Mouse (Mus musculus) liver (tissue): ENCODE data around the gene Ptgs2.

Experiments
- DNase-seq: peaks from one replicate; pipeline ENCODE4 v3.0.0-alpha.2; 2020; ENCODE audit warnings: mixed read lengths

Gene Ptgs2

DNA sequence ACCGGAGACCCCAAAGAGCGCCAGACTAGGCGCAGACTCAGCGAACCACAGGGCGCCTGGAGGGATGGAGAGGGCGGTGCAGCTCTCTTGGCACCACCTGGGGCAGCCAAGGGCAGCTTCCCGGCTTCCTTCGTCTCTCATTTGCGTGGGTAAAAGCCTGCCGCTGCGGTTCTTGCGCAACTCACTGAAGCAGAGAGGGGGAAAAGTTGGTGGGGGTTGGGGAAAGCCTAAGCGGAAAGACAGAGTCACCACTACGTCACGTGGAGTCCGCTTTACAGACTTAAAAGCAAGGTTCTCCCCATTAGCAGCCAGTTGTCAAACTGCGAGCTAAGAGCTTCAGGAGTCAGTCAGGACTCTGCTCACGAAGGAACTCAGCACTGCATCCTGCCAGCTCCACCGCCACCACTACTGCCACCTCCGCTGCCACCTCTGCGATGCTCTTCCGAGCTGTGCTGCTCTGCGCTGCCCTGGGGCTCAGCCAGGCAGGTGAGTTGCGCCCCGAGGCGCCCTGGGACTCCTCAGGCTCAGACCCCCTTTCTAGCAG, at the start of gene Ptgs2:
Gene Ptgs2, plus strand, starts transcription at position 242 of the 544 bp plus-strand sequence.
- DNase-seq: peak; percentile 34

DNA sequence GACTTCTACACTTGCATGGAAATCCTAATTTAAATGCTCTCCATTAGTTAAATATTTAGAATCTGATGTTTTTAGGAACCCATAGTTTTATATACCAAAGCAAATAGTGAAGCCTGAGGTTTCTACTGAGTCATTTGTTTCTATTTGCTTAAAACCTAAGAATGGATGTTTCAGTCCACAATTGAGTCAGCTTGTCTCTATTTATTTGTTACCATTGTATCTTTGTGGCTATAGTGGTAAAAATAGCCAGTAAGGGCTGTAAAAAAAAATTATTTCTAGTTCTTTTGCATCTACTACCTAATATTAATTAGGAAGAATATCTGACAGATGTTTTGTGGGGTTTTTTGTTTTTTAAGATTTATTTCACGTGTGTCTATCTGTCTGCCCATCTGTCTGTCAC, 49.6 kb upstream of the Ptgs2 start:
- no peak for DNase-seq

DNA sequence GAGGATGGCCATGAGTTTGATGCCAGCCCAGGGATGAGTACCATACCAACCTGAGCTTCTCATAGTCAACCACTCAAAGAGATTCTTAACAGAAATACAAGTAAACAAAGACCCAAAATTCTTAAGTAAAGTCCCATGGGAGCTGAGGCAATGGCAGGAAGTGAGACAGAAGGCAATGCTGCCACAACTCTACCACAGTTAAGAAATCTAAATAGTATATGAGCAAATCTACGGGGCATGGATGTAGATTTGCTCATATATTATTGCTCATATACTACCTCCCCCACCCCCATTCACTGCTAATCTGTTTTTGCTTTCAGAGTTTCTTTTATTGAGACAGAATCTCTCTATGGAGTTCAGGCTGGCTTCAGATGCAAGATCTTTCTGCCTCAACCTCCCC, 34.1 kb upstream of the Ptgs2 start:
- DNase-seq: no peak

DNA sequence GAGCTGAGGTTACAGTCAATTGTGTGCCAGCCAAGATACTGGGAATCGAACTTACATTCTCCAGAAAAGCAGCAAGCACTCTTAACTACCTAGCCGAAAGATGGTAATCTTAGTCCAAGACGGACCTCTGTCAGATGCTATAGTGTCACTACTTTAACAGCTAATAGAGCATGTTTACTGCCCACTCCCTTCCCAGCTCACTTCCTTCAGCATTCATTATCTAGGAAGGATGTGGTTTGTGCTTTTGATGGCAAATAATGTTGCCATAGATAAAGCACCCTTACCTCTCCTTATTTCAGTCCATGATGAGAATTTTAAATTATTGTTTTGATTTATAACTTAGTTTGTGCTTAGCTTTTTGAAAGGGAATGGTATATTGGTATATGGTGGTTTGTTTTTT, 27.0 kb upstream of the Ptgs2 start:
- DNase-seq: no peak

DNA sequence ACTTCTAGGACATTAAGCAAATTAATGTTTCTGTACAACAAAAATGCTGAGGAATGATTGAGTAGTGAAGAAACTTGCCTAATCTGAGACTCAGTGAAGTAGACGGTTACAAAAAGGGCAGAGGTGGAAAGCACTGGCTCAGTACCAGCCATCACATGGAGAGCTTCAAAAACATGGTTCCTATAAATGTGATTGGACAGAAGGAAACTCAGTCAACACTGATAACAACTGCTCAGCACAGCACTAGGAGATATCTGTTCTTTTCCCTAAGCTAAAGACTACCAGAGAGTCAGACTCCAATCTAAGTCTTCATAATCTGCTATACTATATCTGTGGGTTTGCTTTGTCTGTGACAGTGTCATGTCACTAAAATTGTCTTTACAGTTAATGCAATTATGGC, 25.2 kb upstream of the Ptgs2 start:
- DNase-seq: no peak

DNA sequence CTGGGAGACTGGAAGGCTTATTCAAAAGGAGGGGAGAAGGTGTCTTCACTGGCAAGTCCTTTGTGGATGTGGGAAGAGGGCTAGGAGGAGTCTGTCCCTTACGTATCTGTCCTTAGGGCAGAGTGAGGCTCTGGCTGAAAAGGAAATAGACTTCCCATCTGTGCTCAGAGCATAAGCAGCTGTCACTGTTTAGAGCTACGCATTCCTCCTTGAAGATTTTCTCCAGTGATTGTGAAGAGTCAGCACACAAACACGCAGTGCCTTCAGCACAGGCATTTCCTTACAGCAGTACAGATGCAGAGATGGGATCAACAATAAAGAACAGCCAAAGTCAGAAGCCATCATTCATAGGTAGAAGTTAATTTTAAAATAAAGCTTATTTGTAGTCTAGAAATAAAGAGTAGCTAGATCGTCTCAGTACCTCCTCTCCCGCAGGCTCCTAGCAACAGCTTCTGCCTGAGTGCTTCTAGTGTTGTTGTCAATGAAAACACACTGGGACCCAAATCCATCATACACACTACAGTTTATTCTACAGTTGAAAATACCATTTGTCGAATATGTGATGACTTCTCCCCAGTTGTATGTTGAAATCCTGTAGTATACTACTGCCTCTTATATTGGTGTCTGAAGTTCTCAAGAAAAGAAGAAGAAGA, 10.7 kb upstream of the Ptgs2 start:
- DNase-seq: no peak

DNA sequence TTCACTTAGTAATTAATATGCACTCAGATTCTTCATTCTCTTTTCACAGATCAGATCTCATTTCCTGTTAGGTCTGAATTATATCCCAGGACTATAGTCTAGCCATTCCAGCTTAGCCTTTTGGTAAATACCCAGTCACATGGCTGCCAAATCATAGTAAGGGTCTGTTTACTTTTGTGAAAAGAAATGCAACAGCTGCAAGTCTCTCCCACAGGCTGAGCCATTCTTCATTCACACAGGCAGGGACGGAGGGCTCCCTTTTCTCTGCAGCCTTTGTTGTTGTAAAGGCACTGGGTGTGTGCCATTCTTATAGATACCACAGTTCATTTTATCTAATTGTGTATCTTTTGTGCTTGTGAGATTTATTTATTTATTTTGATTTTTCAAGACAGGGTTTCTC, 9.6 kb upstream of the Ptgs2 start:
- no peak for DNase-seq

DNA sequence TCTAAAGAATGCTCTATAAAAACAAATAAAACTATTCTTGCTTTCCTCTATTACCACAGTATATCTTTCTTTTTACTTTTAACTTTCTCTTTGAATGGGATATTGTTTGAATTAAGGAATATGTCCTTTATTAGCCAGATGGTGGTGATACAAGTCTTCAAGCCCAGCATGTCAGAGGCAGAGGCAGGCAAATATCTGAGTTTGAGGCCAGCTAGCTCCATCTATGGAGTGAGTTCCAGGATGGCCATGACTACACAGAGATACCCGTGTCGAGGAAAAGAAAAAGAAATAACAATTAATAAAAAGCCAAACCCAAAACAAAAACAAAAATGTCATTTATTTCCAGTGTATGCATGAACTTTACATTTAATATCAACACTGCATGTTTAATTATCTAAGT, 2.8 kb upstream of the Ptgs2 start:
- no peak for DNase-seq

DNA sequence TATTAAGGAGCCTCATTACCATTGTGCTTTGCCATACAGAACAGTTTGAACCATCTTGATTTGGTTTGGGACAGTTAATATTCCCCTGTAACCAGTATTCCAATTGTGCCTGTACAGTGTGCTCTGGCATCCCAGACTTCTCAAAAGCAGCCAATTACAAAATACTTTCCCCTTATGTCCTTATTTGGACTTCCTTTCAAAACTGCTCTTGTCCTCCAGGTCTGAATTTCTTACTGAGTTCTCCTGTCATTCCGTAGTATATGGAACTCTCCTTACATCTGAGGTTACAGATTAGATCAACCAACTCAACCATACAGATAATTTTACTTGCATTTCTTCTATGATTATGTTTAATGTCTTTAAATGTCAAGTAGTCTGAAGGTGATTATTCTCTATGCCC, 2.1 kb upstream of the Ptgs2 start:
- no peak for DNase-seq

DNA sequence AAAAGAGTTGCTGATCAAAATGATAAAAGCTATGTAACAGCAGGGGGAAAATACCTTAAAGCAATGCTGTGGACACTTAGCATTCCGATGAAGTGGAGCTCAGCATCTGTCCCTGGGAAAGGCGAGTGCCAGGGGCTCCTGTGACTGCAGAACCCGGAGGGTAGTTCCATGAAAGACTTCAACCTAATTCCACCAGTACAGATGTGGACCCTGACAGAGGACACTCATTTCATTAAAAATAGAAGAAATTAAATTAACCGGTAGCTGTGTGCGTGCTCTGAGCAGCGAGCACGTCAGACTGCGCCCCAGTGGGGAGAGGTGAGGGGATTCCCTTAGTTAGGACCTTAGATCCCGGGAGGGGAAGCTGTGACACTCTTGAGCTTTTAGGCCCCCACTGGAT, 457 bp upstream of the Ptgs2 start:
- no peak for DNase-seq

DNA sequence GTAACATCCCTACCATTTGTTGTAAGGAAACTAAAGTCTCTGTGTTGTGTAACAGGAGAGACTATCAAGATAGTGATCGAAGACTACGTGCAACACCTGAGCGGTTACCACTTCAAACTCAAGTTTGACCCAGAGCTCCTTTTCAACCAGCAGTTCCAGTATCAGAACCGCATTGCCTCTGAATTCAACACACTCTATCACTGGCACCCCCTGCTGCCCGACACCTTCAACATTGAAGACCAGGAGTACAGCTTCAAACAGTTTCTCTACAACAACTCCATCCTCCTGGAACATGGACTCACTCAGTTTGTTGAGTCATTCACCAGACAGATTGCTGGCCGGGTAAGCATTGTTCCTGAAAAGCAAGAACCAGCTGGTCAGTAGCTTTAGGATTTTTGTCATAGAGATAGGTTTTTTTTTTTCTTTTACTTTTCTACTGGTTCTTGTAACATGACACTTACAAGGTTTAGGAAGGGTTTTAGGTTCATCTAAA, 4.4 kb downstream of the Ptgs2 start:
- no peak for DNase-seq

DNA sequence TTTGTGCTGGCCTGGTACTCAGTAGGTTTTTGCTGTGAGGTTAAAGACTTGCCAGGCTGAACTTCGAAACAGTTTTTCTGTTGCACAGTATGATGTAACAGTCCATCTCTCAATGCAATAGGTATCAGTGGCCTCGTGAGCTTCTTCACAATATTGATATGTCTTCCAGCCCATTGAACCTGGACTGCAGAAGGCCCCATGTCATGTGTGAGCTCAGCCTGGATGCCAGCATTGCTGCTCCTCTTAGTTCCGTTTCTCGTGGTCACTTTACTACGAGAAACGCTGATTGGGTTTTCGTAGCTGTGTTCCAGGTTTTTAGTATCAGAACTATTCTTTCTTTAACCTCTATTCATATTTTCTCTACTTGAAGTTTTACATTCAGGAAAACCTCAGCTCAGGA, 6.9 kb downstream of the Ptgs2 start:
- DNase-seq: no peak

DNA sequence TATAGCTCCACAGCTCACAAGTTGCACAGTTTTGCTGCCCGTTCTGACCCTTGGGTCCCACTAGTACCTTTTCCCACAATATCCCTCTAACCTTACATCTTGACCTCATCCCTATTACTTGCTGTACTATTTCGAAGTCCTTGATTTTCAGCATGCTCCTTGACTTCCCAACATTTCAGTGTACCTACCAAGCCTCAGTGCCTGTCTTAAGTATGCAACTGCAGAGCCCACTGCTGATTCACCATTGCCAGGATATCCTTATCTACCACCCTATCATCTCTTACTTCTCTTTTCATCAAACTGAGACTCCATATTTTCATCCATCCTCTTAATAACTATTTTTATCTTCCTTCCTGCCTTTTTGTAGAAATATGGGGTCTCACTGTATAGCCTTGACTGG, 9.8 kb downstream of the Ptgs2 start:
- DNase-seq: no peak

DNA sequence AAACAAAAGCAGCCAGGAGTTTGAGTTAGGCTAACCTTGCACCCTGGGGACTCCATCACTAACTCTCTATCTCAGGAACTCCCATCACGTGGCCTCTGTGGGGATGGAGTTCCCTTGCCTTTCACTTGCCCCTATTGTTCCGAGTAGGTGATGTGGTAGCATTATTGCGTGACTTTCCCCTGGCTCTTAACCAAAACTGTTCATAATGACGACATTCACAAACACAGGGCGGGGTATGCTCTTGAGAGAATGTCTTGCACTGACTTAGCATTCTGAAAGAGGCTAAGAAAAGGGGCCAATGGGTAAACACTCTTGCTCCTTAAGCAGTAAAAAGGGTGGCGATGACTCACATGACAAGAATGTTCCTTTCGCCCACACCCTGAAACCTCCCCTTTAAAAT, 15.5 kb downstream of the Ptgs2 start:
- DNase-seq: no peak

DNA sequence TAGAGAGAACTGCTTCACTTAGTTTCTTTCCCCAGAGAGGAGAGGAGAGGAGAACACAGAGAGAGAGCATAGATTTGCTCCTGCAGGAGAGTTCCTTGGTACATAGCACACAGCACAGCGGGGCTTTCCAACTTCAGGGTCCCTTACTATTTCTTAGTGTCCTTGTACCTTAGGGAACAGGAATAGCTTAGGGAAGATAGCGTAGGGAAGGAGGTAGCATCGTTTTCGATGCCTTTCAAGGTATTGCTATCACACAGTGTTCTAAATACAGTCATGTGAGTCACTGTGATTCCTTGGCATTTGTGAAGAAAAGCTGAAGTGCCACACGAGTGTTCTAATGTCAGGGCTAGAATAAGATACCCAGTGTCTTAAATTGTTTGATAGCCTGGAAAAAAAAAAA, 18.5 kb downstream of the Ptgs2 start:
- DNase-seq: no peak

DNA sequence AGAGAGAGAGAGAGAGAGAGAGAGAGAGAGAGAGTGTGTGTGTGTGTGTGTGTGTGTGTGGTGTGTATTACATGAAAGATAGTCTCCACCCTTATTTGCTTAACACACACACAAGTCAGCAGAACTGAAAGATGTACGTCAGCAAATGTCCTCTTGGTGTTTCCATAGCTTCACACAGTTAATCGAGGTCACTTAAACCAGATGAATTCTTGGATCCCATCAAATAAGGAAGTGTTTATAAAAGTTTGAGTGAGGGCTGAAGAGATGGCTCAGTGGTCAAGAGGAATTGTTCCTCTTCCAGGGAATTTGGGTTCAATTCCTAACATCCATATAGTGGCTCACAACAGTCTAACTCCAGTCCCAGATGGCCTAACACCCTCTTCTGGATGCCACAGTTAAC, 25.7 kb downstream of the Ptgs2 start:
- no peak for DNase-seq

DNA sequence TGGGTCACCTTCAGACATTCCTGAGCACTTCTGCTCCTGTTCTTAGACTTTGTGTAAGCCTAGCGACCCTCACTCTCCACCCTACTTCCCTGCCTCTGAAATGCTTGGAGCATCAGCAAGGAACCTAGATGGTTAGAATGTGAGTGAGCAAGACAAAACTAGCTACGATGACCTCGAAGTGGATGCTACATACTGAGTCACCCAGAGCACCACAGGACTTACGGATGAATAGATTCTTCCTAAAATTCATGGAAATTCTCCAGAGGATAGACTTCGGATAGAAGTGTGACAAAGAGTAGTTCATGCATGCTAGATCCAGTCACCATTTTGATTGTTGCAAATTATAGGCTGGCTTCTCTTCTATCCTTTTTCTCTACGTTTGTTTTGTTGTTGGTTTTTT, 30.2 kb downstream of the Ptgs2 start:
- no peak for DNase-seq

DNA sequence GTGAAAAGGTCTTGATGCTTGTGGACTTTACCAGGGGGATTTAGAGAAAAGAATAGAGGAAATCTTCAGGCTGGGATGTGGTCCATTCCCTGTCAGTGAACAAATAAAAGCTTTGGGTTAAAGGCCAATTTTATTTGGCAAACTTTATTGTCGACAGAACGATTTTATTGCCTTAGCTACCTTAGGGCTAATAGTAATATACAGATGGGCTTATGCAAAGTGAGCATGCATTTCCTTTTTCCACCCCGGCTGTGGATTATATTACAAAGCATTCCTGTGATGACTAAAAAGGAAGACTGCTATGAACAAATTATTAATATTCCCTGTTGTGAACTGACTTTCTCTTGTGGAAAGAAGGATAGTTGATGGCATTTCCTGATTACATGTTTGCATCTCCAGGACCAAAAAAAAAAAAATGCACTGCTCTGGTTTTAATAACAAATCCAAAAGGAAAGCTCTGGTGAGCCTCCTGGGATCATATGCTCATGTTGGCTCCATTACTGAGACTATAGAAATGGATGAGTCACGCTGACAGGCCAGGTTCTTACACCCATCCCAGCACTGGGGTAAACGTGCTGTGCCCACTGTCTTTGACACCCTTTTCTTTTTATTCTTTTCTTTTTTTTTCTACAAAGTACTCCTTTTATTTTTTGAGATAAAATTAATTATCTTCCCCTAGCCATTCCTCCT, 30.9 kb downstream of the Ptgs2 start:
- no peak for DNase-seq

DNA sequence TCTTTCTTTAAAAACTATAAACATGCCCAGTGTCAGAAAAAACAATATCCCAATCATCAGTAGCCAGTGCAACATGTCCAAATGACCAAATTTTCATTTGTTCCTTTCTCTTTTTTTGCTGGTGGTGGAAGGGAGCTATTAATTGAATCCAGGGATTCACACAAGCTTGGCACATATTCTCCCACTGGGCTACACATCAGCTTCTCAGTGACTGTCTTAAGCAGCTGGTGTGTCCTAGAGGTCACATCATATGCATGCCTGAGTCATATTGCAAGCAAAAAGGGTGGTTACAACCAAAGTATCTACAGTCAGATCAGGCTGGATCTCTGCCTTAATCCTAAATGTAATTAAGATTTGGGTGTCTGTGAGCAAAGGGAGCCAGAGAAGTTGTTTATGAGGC, 35.5 kb downstream of the Ptgs2 start:
- no peak for DNase-seq

DNA sequence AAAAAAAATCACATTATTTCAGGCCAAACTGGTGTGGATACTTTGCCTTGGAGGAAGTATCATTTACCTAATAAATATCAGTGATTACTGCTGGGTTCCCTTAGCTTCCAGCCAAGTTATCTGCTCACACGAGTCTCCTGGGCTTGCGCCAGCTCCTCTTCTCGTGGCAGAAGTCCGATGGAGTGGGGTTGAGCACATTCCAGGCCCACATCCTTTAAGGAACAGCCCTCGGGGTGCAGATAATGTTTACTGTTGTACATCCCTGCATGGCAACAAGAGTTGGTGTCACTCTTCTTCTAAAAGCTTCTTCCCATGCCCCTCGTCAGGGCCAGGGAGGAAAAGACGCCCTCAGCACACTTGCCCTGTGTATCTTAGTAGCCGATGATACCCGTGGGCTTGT, 39.9 kb downstream of the Ptgs2 start:
- DNase-seq: no peak

DNA sequence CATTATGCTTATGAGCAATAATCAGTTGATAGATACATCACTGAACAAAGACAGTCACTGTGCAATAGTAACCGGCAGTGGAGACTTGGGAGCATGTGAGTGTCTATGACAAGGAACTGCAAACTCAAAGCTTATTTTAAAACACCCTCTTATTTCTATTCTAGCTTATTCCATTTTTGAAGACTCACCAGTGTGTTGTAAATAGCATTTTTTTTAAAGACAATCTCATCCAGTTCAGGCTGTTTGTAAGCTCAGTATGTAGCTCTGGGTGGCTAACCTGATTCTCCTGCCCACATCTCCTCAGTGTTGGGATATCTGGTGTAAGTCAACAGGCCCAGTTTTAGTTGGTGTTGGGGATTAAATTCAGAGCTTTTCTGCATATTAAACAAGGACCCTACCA, 42.1 kb downstream of the Ptgs2 start:
- no peak for DNase-seq

DNA sequence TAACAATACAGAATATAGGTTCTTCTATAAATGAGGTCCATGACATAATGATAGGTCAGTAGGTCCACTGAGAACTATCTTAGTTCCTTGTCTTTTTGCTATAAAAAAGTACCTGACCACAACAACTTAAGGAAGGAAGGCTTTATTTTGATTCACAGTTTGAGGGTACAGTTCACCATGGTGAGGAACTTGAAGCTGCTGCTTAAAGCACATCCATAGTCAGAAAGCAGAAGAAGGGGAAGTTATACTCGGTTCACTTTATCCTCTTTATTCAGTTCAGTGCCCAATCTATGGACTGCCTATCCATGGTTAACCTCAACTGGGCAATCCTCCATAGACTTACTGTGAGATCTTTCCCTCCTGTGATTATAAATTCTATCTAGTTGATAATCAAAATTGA, 43.7 kb downstream of the Ptgs2 start:
- DNase-seq: no peak

DNA sequence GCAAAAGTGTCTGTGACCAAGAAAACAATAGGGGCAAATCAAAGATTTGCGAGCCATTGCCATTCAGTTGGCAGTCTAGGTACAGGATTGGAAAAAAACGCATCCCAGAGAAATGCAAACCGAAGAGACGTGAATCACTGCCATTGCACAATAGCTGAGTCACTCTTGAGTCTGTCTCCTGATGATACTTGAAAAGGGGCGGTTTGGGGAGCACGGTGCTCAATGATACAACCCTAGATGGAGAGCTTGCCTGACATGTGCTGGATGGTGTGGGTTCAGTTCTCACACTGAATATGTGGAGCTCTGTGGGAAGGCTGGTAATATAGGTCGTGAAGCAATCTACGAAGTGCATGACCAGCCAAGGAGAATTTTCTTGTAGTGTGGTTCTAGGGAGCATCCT, 45.2 kb downstream of the Ptgs2 start:
- DNase-seq: no peak

DNA sequence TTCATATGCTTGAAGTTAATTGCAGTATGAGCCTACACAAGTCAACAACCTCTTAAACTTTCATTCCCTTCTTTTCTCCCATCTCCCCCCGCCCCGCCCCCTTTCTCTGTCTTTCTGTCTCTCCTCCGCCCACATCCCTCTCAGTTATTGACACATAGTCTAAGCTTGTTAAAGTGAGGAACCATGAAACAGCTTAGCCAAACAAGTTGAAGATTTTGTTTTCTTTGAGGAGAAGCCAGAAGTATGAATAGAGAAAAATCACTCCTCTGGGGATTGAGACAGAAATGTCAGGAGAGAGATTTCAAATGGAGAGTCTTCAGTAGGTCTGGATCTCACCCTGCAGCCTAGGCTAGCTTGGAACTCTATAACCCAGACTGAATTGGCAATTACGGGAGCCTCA, 47.4 kb downstream of the Ptgs2 start:
- DNase-seq: no peak

DNA sequence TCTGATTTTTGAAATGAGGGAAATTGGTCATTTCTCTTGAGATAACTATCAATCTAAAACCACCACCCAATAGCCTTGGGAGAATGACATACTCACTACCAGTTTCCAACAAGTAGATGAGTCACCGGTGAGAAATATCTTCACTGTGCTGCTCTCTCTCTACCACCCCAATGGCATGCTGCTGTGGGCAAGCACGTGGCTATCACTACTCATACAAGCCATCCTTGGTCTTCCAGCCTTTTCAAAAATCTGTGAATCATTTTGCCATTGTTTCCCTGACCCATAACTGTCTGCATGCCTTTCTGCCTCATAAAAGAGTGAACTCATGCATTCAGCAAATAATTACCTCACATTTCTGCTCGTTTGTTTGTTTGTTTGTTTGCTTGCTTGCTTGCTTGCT, 51.6 kb downstream of the Ptgs2 start:
- no peak for DNase-seq
